Mouse (Mus musculus) spleen, postnatal 4 days (tissue): ENCODE measurements around the gene Pou4f1.
"Not testable (repeated sequence)": the region's sequence is repeated elsewhere in the genome, so short reads cannot be mapped to it uniquely, and the experiment has no call there.

Experiments used
- DNase-seq, 2 experiments: peaks; one replicate each; pipeline ENCODE4 v3.0.0; 2022; ENCODE audit warnings: low spot score in 2 of 2

Gene Pou4f1

DNA sequence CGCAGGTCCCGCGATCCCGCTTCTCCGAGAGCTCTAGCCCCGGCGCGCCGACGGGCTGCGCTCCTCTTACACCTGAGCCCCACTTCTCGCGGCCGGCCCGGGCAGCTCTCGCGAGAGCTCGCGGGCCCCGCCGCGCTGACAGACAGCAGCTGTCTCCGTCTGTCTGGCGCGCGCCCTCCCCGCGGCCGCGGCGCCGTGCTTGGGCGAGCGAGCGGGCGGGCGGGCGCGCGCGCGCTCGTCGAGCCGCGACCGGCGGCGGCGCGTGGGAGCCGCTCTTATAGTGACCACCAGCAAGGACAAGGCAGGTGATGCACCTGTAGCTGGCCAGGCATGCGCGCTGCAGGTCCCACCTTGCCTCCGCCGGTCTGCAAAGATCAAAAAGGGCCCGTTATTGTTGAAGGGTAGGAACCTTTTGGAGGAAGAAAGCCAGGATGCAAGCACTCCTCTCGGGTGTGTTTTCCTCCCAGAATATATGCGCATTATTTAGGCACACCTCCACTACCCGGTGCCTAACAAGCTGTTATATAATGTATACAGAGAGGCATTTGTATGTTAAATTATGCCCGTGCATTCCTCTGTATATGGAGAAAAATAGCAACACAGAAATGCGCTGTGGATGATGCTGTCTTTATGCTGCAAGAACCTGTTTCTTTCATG is at the start of gene Pou4f1:
Gene Pou4f1, minus strand, starts transcription at position 34 of the 657 bp plus-strand sequence.
- DNase-seq, result peak; percentile 50 to 80

DNA sequence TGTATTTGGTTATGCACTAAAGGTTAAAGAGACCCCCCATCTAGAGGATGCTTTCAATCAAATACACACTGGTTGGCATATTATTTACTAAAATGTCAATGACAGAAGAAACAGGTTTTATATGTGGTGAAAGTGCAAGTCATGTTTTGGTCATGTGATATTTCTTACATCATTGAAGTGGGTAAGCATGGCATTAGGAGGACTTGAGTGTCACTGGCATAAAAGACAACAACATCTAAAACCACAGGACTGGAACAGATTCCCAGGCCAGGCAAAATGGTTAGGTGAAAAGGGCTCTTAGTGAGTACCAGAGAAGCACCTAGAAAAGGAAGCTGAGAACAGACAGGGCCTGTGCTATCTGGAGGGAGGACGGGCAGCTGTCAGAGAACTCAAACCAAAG is 43.9 kb upstream of the Pou4f1 start:
- no peak for DNase-seq

DNA sequence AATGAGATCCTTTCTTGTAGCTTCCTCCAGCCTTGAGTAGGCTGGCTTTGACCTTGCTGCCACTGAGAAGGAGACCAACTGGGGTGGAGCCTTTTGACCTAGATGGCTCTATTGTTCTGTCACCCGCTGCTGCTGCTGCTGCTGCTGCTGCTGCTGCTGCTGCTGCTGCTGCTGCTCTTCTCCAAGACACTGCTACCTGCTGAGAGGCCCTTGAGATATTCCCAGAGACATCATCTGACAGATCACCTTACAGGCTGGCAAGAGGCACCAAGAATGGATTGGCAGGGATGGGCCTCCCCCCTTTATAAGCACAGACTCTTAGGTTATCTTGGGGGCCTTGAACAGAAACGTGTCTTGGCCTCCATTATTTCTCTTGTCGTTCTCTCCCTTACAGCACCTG is 35.0 kb upstream of the Pou4f1 start:
- DNase-seq, result not testable (repeated sequence)

GRCm38 (mm10) chr14:104479751-104480150 is 12.0 kb upstream of the Pou4f1 start:
- no peak for DNase-seq

- DNase-seq, result no peak
These were observed 10.8 kb upstream of the Pou4f1 start for GRCm38 (mm10) chr14:104478593-104478992.

- no peak for DNase-seq
These were observed 9.8 kb upstream of the Pou4f1 start for GRCm38 (mm10) chr14:104477616-104478015.

- DNase-seq, result no peak
These were observed 7.6 kb upstream of the Pou4f1 start for GRCm38 (mm10) chr14:104475438-104475837.

- DNase-seq, result peak in 1 of 2 experiments; percentile 10
These were observed 798 bp upstream of the Pou4f1 start for GRCm38 (mm10) chr14:104468623-104468970.

DNA sequence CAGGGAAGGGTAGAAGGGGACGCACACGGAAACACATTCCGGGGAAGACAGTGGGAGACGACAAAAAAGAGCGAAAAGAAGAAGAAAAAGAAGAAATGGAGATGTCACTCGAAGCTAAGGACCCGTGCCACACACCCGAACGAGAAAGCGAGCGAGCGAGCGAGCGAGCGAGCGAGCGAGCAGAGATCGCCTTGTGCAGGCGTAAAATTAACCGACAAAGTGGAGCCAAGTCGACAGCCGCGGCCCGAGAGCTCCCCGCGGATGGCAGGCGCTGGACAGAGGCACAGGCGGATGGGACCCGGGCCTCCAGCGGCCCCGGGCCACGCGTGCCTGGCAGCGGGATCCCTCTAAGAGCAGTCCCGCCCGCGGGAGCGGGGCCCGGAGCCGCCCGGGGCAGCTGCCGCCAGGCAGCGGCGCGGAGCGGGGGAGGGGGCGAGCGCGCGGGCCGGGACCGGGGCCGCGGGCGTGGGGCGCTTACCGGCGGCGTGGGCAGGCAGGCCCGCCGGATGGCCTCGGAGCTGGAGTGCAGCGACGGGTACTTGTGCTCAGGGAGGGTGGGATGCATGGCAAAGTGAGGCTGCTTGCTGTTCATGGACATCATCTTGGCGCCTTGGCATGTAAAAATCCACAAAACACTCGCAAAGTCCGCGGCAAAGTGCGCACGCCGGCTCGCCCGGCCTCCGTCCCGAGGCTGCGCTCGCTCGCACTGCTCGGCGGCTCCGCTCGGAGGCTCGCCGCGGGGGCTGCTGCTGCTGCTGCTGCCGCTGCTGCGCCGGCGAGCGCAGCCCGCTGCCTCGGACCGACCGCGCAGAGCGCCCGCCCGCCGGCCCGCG is 450 bp downstream of the Pou4f1 start:
- DNase-seq, result peak in 1 of 2 experiments; percentile 62

- DNase-seq, result no peak
These were observed 1.2 kb downstream of the Pou4f1 start for GRCm38 (mm10) chr14:104466557-104466956.

DNA sequence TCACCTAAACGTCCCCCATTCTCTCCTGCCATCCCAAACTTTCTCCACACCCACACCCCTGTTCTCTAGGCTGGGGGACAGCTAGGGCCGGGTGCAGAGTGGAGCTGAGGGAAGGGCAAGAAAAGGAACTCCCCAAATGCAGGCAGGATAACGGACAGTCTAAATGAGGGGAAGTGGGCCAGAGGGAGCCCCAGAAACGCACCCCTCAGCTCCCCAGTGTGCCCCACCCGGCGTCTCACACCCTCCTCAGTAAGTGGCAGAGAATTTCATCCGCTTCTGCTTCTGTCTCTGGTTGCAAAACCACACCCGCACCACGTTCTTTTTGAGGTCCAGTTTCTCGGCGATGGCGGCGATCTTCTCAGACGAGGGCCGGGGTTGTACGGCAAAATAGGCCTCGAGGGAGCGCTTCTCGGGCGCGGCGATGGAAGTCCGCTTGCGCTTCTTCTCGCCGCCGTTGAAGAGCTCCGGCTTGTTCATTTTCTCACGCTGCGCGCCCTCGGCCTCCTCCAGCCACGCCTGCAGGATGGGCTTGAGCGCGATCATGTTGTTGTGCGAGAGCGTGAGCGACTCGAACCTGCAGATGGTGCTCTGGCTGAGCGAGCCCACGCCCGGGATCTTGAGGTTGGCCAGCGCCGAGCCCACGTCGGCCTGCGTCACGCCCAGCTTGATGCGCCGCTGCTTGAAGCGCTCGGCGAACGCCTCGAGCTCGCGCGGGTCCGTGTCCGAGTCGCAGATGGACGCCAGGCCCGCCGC is 2.1 kb downstream of the Pou4f1 start:
- peak in 1 of 2 experiments; percentile 62 for DNase-seq

- peak in 1 of 2 experiments; percentile 41 for DNase-seq
These were observed 3.0 kb downstream of the Pou4f1 start for GRCm38 (mm10) chr14:104464841-104465240.

- no peak for DNase-seq
These were observed 4.1 kb downstream of the Pou4f1 start for GRCm38 (mm10) chr14:104463631-104464250.

DNA sequence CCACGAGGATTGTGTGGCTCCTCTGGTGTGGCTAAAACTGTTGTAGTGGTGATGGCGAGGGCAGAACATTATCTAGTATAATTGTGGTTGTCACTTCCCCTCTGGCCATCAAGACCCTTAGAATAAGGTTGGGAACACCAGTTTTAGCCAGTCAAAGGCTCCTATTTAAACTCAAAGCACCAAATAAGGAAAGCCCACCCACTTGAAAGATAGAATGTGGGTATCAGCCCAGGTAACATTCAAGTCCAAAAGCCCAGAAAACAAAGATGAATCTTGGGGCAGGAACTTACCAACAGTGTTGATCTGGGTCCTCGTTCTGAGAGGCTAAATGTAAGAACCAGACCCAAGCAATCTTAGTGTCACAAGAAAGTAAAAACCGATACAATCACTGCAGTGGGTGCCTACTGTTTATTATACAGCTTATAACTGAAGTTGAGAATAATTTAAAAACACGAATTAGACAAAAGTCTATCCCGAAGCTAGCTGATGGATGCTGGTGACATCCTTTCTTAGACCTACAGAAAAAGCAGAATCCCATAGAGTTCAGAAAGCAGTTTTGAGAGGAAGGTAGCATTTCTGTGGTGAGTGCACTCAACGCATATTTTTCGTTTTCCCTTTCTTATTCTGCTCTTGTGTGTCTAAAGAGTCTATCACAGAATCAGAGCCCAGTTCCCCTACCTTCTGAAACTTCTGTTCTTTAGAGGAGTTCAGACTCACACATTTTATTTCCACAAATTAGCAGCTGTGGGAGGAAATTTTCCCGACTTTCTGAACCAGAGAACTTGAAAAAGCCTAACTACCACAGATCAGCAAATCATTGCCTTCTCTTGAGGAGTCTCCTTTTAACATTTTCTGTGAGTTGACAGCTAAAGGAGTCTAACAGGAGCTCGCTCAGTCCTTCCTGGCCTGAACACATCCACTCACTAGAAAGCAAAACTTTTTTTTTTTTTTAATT is 6.2 kb downstream of the Pou4f1 start:
- no peak for DNase-seq

GRCm38 (mm10) chr14:104460325-104461285 is 7.2 kb downstream of the Pou4f1 start:
- DNase-seq, result no peak

GRCm38 (mm10) chr14:104459513-104460111 is 8.2 kb downstream of the Pou4f1 start:
- no peak for DNase-seq

- no peak for DNase-seq
These were observed 8.9 kb downstream of the Pou4f1 start for GRCm38 (mm10) chr14:104458728-104459512.

DNA sequence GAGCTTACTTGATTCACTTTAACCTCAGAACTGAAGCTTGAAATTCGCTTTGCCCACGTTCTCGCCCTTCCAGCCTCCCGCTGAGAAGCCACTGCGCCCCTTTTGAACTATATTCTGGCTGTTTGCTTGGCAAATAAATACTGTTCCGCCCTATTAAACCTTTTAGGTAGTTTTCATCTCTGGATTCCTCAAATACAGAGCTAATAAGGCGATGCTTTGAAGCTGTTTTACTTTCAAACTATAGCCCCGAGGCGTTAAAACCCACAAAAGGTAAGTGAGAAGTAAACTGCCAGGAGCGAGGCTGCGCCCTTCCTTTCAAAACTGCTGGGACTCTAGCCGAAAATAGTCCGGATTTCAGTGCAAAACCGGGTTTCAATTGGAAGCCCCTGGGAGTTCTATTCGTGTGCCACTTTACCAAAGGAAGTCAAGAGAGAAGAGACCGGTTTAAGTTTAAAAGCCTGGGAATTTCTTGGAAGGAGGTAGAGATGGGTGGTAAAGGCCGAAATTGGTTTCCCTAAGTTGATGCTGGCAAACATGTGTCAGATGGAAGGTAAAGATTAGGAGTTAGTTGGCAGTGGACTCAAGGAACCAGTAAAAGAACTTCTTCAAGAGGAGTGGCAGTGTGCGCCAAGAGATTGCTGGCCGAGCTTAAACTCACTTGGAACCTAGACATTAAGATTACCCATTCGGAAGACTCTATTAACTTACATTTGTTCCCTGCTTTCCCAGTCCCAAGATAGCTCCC is 9.7 kb downstream of the Pou4f1 start:
- DNase-seq, result no peak
